9 mouse cellular contexts compared by ENCODE assay signal in the genomic region with DNA sequence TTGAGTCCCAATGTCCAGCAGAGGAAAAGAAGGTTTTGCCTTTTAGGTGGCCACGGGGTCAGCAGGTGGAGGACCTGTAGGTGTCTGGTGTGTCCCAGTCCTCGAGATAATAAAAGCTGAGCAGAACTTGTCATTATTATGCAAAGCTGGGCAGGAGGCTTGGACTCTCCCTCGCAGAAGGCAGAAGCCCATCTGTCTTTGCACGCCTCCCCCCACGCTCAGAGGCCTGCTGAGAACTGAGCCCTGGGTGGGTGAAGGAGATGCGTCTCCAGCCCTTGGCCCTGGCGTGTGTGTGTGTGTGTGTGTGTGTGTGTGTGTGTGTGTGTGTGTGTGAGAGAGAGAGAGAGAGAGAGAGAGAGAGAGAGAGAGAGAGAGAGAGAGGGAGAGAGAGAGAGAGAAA. TPM values are rescaled to one million over a fixed set of nuclear protein-coding genes. Genes with fewer than 3 reads are reported as not detected.
DNase-seq lines count a peak whose midpoint lies in the region; ATAC-seq and TF ChIP-seq lines count a peak whose summit lies in the region.
"Had no signal": no experiment of that assay in that cellular context is flagged by ENCODE, and none has a peak within 500 bp of the region (broad histone marks: within the 10 kb centered on the region; RNA-seq: fewer than 3 reads in every experiment).

No protein-coding gene starts in this region.

- H3K4me1 ChIP-seq in intestine, embryonic 15.5 days (replicated peaks): peaks cover 6% of the 10 kb centered on the region; the same call in 1 of the 2 replicates
- H3K4me1 ChIP-seq in intestine, postnatal 0 days (replicated peaks; ENCODE audit: control insufficient read depth, insufficient read depth, low read length): no peaks in the 10 kb centered on the region
- H3K4me1 ChIP-seq in cortical plate, adult 2 months (ENCODE audit: control insufficient read depth, insufficient read depth, low read length): peaks cover 3% of the 10 kb centered on the region; the same call in 1 of the 2 replicates
- H3K4me1 ChIP-seq in hindbrain, postnatal 0 days (ENCODE audit: insufficient read depth, low read length): peaks cover 16% of the 10 kb centered on the region
- H3K4me1 ChIP-seq in neural tube, embryonic 15.5 days: peaks cover 47% of the 10 kb centered on the region

- no peak overlapping the region for H3K4me3 ChIP-seq in intestine, embryonic 15.5 days (replicated peaks)
- H3K4me3 ChIP-seq in intestine, postnatal 0 days (ENCODE audit: low read depth, low read length): no peak overlapping the region
- H3K4me3 ChIP-seq in cortical plate, adult 2 months (ENCODE audit: insufficient read depth, low read length): peak overlapping the region; percentile 90
- peak overlapping the region; percentile 85 for H3K4me3 ChIP-seq in hindbrain, postnatal 0 days (ENCODE audit: low read length)
- H3K4me3 ChIP-seq in neural tube, embryonic 15.5 days (replicated peaks): peak overlapping the region; percentile 66

- peak overlapping the region; percentile 96 for H3K4me2 ChIP-seq in intestine, embryonic 15.5 days (replicated peaks)
- H3K4me2 ChIP-seq in intestine, postnatal 0 days (replicated peaks; ENCODE audit: low read depth): no peak overlapping the region
- H3K4me2 ChIP-seq in hindbrain, postnatal 0 days (ENCODE audit: low read depth, low read length): peak overlapping the region; percentile 73
- H3K4me2 ChIP-seq in neural tube, embryonic 15.5 days: peak overlapping the region; percentile 83

- peaks cover 33% of the 10 kb centered on the region for H3K27me3 ChIP-seq in intestine, embryonic 15.5 days (replicated peaks)
- peaks cover 33% of the 10 kb centered on the region for H3K27me3 ChIP-seq in intestine, postnatal 0 days (replicated peaks; ENCODE audit: control insufficient read depth, insufficient read depth, low read length)
- no peaks in the 10 kb centered on the region for H3K27me3 ChIP-seq in hindbrain, postnatal 0 days (ENCODE audit: insufficient read depth, low read length)
- H3K27me3 ChIP-seq in neural tube, embryonic 15.5 days (replicated peaks): no peaks in the 10 kb centered on the region

- no peak for TF ChIP-seq POLR2A in cortical plate, adult 2 months (IDR thresholded peaks at IDR 0.05; ENCODE audit: extremely low read depth, insufficient read depth, low read length)

- H3K9me3 ChIP-seq in intestine, embryonic 15.5 days: no peaks in the 10 kb centered on the region
- H3K9me3 ChIP-seq in intestine, postnatal 0 days (ENCODE audit: control insufficient read depth): no peaks in the 10 kb centered on the region
- no peaks in the 10 kb centered on the region for H3K9me3 ChIP-seq in hindbrain, postnatal 0 days (ENCODE audit: low read length)
- no peaks in the 10 kb centered on the region for H3K9me3 ChIP-seq in neural tube, embryonic 15.5 days (replicated peaks)

- TF ChIP-seq CTCF in intestine, postnatal 0 days (IDR thresholded peaks at IDR 0.05; ENCODE audit: low read depth): no peak
- no peak for TF ChIP-seq CTCF in cortical plate, adult 2 months (IDR thresholded peaks at IDR 0.05; ENCODE audit: extremely low read depth, insufficient read depth, low read length)
- no peak for TF ChIP-seq CTCF in hindbrain, postnatal 0 days (IDR thresholded peaks at IDR 0.05; ENCODE audit: low read depth)

- no peaks in the 10 kb centered on the region for H3K36me3 ChIP-seq in intestine, embryonic 15.5 days
- H3K36me3 ChIP-seq in intestine, postnatal 0 days (ENCODE audit: control insufficient read depth, insufficient read depth): no peaks in the 10 kb centered on the region
- H3K36me3 ChIP-seq in hindbrain, postnatal 0 days (ENCODE audit: insufficient read depth, low read length): no peaks in the 10 kb centered on the region
- no peaks in the 10 kb centered on the region for H3K36me3 ChIP-seq in neural tube, embryonic 15.5 days

- 25% methylated on average over 7 of the region's 7 CpGs for WGBS in intestine, embryonic 15.5 days
- WGBS in intestine, postnatal 0 days: 37% methylated on average over 7 of the region's 7 CpGs
- WGBS in hindbrain, postnatal 0 days: 6% methylated on average over 7 of the region's 7 CpGs
- 3% methylated on average over 7 of the region's 7 CpGs for WGBS in neural tube, embryonic 15.5 days

- H3K27ac ChIP-seq in intestine, embryonic 15.5 days: no peak overlapping the region
- no peak overlapping the region for H3K27ac ChIP-seq in intestine, postnatal 0 days (ENCODE audit: low read depth, low read length)
- H3K27ac ChIP-seq in cortical plate, adult 2 months (ENCODE audit: insufficient read depth, low read length): no peak overlapping the region
- peak overlapping the region; percentile 94 for H3K27ac ChIP-seq in hindbrain, postnatal 0 days
- H3K27ac ChIP-seq in neural tube, embryonic 15.5 days (replicated peaks): peak overlapping the region; percentile 96

- DNase-seq in hindbrain, postnatal 0 days (ENCODE audit: low spot score): peak; percentile 47
- DNase-seq in spleen, postnatal 4 days (ENCODE audit: low spot score in 2 of 2): no peak
- DNase-seq in adrenal gland, adult 8-10 months: no peak
- no peak for DNase-seq in kidney, adult 11 months

- ATAC-seq in intestine, embryonic 15.5 days: no peak
- no peak for ATAC-seq in intestine, postnatal 0 days
- no peak for ATAC-seq in hindbrain, postnatal 0 days
- no peak for ATAC-seq in neural tube, embryonic 15.5 days (ENCODE audit: low FRiP score)

- H3K9ac ChIP-seq in intestine, embryonic 15.5 days: no peak overlapping the region
- H3K9ac ChIP-seq in intestine, postnatal 0 days (ENCODE audit: low read depth, low read length): no peak overlapping the region
- H3K9ac ChIP-seq in hindbrain, postnatal 0 days (replicated peaks; ENCODE audit: low read length): peak overlapping the region; percentile 84; the same call in 1 of the 2 replicates
- H3K9ac ChIP-seq in neural tube, embryonic 15.5 days (replicated peaks): peak overlapping the region; percentile 82

RNA-seq across cellular contexts. Expression of a gene that starts 0.7 kb away (rescaled TPM):
- 0.15 and 0.36 TPM in 2 replicates for polyA plus RNA-seq in intestine, embryonic 15.5 days (2015; fragmentation: Nextera tagmentation; extraction: Ambion mirVana)
- polyA plus RNA-seq in intestine, postnatal 0 days (2015; fragmentation: Nextera tagmentation; extraction: Ambion mirVana): 0.09 and 0.27 TPM in 2 replicates
- 765 and 784 TPM in 2 replicates for polyA plus RNA-seq in cortical plate, adult 2 months (2012; rRNA removed)
- 116 and 130 TPM in 2 replicates for total RNA-seq in hindbrain, postnatal 0 days (2014; rRNA removed)
- polyA plus RNA-seq in hindbrain, postnatal 0 days (2015; fragmentation: Nextera tagmentation; extraction: Ambion mirVana): 21.9 and 23.9 TPM in 2 replicates
- polyA plus RNA-seq in neural tube, embryonic 15.5 days (2015; fragmentation: Nextera tagmentation; extraction: Ambion mirVana): 19.6 and 22.3 TPM in 2 replicates
- 1 to 10 TPM in 3 of 4 experiments, under 1 TPM in 1; 0.90 to 2.2 (median 1.2) TPM for total RNA-seq in adrenal gland, adult 8-10 months (2022)
- total RNA-seq: common myeloid progenitor, adult 5-6 weeks had no signal

Comparison
In these comparisons a context has a peak if more than half of its experiments do, and no peak if none do; other contexts are left out.
1. H3K27ac ChIP-seq: peak in hindbrain, postnatal 0 days (single experiment) and neural tube, embryonic 15.5 days (single experiment); none in intestine, embryonic 15.5 days (single experiment), intestine, postnatal 0 days (single experiment) and cortical plate, adult 2 months (single experiment).
2. H3K4me3 ChIP-seq: peak in cortical plate, adult 2 months (single experiment), hindbrain, postnatal 0 days (single experiment) and neural tube, embryonic 15.5 days (single experiment); none in intestine, embryonic 15.5 days (single experiment) and intestine, postnatal 0 days (single experiment).
3. H3K9ac ChIP-seq: peak in hindbrain, postnatal 0 days (single experiment) and neural tube, embryonic 15.5 days (single experiment); none in intestine, embryonic 15.5 days (single experiment) and intestine, postnatal 0 days (single experiment).
4. RNA of a gene that starts 0.7 kb away (polyA plus RNA-seq): 765 to 784 TPM in cortical plate, adult 2 months; 19.6 to 22.3 TPM in neural tube, embryonic 15.5 days, 21.9 to 23.9 TPM in hindbrain, postnatal 0 days, 0.15 to 0.36 TPM in intestine, embryonic 15.5 days and 0.09 to 0.27 TPM in intestine, postnatal 0 days; every median in the first group is over 10 times any median in the second.